Mouse (Mus musculus) heart, adult 8-10 months (tissue): ENCODE data around the gene Sh3rf3. TPM values are rescaled to one million over a fixed set of nuclear protein-coding genes. Genes with fewer than 3 reads are reported as not detected.
"Not testable (repeated sequence)": the region's sequence is repeated elsewhere in the genome, so short reads cannot be mapped to it uniquely, and the experiment has no call there.

Experiments used
- DNase-seq: peaks from one replicate; pipeline ENCODE4 v3.0.0; 2022; ENCODE audit warnings: low spot score
- total RNA-seq, 4 experiments: library from RNA; stranded (reverse); gene quantifications; 2 replicates each; pipeline ENCODE4 v1.2.4; 2022

The Sh3rf3 gene
- total RNA-seq, 4 experiments from 2014 or later: 0.95 to 1.6 (median 0.98) TPM

GRCm38 (mm10) chr10:58981674-58982329 is 168.6 kb downstream of the Sh3rf3 start:
- DNase-seq: no peak

GRCm38 (mm10) chr10:58982546-58983154 is 169.5 kb downstream of the Sh3rf3 start:
- DNase-seq: no peak

GRCm38 (mm10) chr10:58991611-58992010 is 178.5 kb downstream of the Sh3rf3 start:
- no peak for DNase-seq

- DNase-seq: no peak
Measured at GRCm38 (mm10) chr10:58994726-58995125, 181.6 kb downstream of the Sh3rf3 start.

- DNase-seq: no peak
Measured at GRCm38 (mm10) chr10:58995132-58995531, 182.0 kb downstream of the Sh3rf3 start.

GRCm38 (mm10) chr10:59002361-59002760 is 189.2 kb downstream of the Sh3rf3 start:
- no peak for DNase-seq

GRCm38 (mm10) chr10:59011415-59011814 is 198.3 kb downstream of the Sh3rf3 start:
- DNase-seq: no peak

- no peak for DNase-seq
Measured at GRCm38 (mm10) chr10:59013618-59014017, 200.5 kb downstream of the Sh3rf3 start.

GRCm38 (mm10) chr10:59019302-59019973 is 206.3 kb downstream of the Sh3rf3 start:
- DNase-seq: no peak

- no peak for DNase-seq
Measured at GRCm38 (mm10) chr10:59050434-59050833, 237.3 kb downstream of the Sh3rf3 start.

- DNase-seq: no peak
Measured at GRCm38 (mm10) chr10:59056294-59056693, 243.1 kb downstream of the Sh3rf3 start.

GRCm38 (mm10) chr10:59066804-59067203 is 253.6 kb downstream of the Sh3rf3 start:
- DNase-seq: no peak

GRCm38 (mm10) chr10:59072827-59073226 is 259.7 kb downstream of the Sh3rf3 start:
- no peak for DNase-seq

- DNase-seq: no peak
Measured at GRCm38 (mm10) chr10:59076681-59077080, 263.5 kb downstream of the Sh3rf3 start.

- DNase-seq: no peak
Measured at GRCm38 (mm10) chr10:59077909-59078308, 264.8 kb downstream of the Sh3rf3 start.

- no peak for DNase-seq
Measured at GRCm38 (mm10) chr10:59085604-59086003, 272.4 kb downstream of the Sh3rf3 start.

GRCm38 (mm10) chr10:59086578-59086977 is 273.4 kb downstream of the Sh3rf3 start:
- no peak for DNase-seq

- no peak for DNase-seq
Measured at GRCm38 (mm10) chr10:59089861-59090621, 276.9 kb downstream of the Sh3rf3 start.

- DNase-seq: no peak
Measured at GRCm38 (mm10) chr10:59090622-59090971, 277.4 kb downstream of the Sh3rf3 start.

GRCm38 (mm10) chr10:59091556-59091955 is 278.4 kb downstream of the Sh3rf3 start:
- no peak for DNase-seq

- DNase-seq: no peak
Measured at GRCm38 (mm10) chr10:59091988-59092387, 278.8 kb downstream of the Sh3rf3 start.

GRCm38 (mm10) chr10:59103076-59103475 is 289.9 kb downstream of the Sh3rf3 start:
- DNase-seq: not testable (repeated sequence)
